Mouse (Mus musculus): ENCODE data around the gene Rsc1a1.

DNA sequence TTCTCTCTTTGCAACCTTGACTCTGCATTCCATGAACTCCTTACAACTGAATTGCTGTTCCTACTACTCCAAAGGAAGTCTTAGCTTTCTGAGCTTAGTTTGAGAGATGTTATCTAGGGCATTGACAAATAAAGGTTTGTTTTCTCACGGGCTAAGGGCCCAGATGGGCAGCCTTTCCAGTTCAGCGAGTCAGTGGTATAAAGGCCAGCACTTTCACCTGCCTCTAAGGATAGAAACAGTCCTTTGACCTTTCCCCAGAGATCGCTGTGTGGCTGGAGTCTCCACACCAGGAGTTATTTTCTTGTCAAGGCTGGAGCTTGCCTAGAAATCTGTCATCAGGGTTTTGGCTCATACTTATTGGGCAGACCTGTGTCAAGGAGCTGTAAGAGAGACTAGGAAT, 40.3 kb upstream of the Rsc1a1 start:
- TF ChIP-seq CTCF (IDR thresholded peaks at IDR 0.05; ENCODE audit: insufficient read depth, low read length) (no peak), POLR2A (IDR thresholded peaks at IDR 0.05; ENCODE audit: borderline replicate concordance, extremely low read depth, low read depth, low read length) (no peak)
